ENCODE assay signal across 26 mouse cellular contexts in genomic region chr15:25645862-25646261, GRCm38 (mm10). TPM values are rescaled to one million over a fixed set of nuclear protein-coding genes. Genes with fewer than 3 reads are reported as not detected.
DNase-seq lines count a peak whose midpoint lies in the region; ATAC-seq and TF ChIP-seq lines count a peak whose summit lies in the region.
"Had no signal": no experiment of that assay in that cellular context is flagged by ENCODE, and none has a peak within 500 bp of the region (broad histone marks: within the 10 kb centered on the region; RNA-seq: fewer than 3 reads in every experiment).

No protein-coding gene starts in this region.

- no peaks in the 10 kb centered on the region for H3K9me3 ChIP-seq in limb, embryonic 15.5 days
- 0 out of 2 replicates have a peak, but pooled peaks cover 2% of the 10 kb centered on the region for H3K9me3 ChIP-seq in limb, embryonic 10.5 days (replicated peaks)
- 0 out of 2 replicates have a peak, but pooled peaks cover 3% of the 10 kb centered on the region for H3K9me3 ChIP-seq in midbrain, embryonic 10.5 days (replicated peaks)
- H3K9me3 ChIP-seq: hindbrain, embryonic 10.5 days; intestine, embryonic 15.5 days; neural tube, embryonic 12.5 days had no signal

- peaks cover 100% of the 10 kb centered on the region for H3K79me2 ChIP-seq in C2C12 (ENCODE audit: control insufficient read depth, insufficient read depth)

- H3K79me3 ChIP-seq in C2C12 (ENCODE audit: low read depth) = peaks cover 98% of the 10 kb centered on the region

- no peak overlapping the region for H3K4me2 ChIP-seq in limb, embryonic 15.5 days
- H3K4me2 ChIP-seq: forebrain, embryonic 13.5 days; heart, embryonic 11.5 days; intestine, embryonic 15.5 days; midbrain, embryonic 13.5 days; neural tube, embryonic 12.5 days had no signal

- ATAC-seq in limb, embryonic 15.5 days (ENCODE audit: insufficient number of reproducible peaks, low FRiP score, low TSS enrichment, low read depth) = no peak
- ATAC-seq: forebrain, embryonic 13.5 days; hindbrain, embryonic 16.5 days; intestine, embryonic 15.5 days; midbrain, embryonic 13.5 days had no signal

- H3K36me3 ChIP-seq in limb, embryonic 15.5 days = no peaks in the 10 kb centered on the region
- peaks cover 21% of the 10 kb centered on the region for H3K36me3 ChIP-seq in limb, embryonic 10.5 days
- peaks cover 25% of the 10 kb centered on the region for H3K36me3 ChIP-seq in C2C12 (ENCODE audit: control insufficient read depth, insufficient read depth)
- H3K36me3 ChIP-seq in midbrain, embryonic 10.5 days = 0 out of 2 replicates have a peak, but pooled peaks cover 4% of the 10 kb centered on the region
- H3K36me3 ChIP-seq: intestine, embryonic 15.5 days; midbrain, embryonic 13.5 days; neural tube, embryonic 12.5 days had no signal

- H3K9ac ChIP-seq in limb, embryonic 15.5 days = no peak overlapping the region
- H3K9ac ChIP-seq: forebrain, embryonic 13.5 days; intestine, embryonic 15.5 days; liver, embryonic 14.5 days; midbrain, embryonic 13.5 days; neural tube, embryonic 12.5 days had no signal

- DNase-seq in gastrocnemius, adult 2 months = no peak
- DNase-seq in gastrocnemius, adult 8-10 months (ENCODE audit: low spot score in 2 of 2) = no peak
- no peak for DNase-seq in limb, embryonic 10.5 days (ENCODE audit: low spot score)
- DNase-seq in cerebellum, postnatal 36 days = no peak
- no peak for DNase-seq in midbrain, embryonic 10.5 days (ENCODE audit: low spot score)
- DNase-seq: adrenal gland, postnatal 14 days; B cell, adult 2 months; cerebellum, adult 8-10 months; kidney, postnatal 14 days; layer of hippocampus, postnatal 36 days; lung, postnatal 14 days; right cerebral cortex, postnatal 25 days; thymus, postnatal 25 days had no signal

- TF ChIP-seq CTCF in gastrocnemius, adult 2 months (IDR thresholded peaks at IDR 0.05) = no peak
- no peak for TF ChIP-seq CTCF in C2C12 (IDR thresholded peaks at IDR 0.05; ENCODE audit: control insufficient read depth, insufficient read depth, insufficient read length)
- TF ChIP-seq CTCF in embryonic fibroblast, embryonic 13.5 days (IDR thresholded peaks at IDR 0.05; ENCODE audit: borderline replicate concordance, insufficient read depth, low read length) = no peak

- peaks cover 47% of the 10 kb centered on the region for H3K4me1 ChIP-seq in limb, embryonic 15.5 days
- peaks cover 49% of the 10 kb centered on the region for H3K4me1 ChIP-seq in limb, embryonic 10.5 days
- peaks cover 27% of the 10 kb centered on the region for H3K4me1 ChIP-seq in embryonic fibroblast, embryonic 13.5 days (ENCODE audit: control insufficient read depth, insufficient read depth, low read length)
- H3K4me1 ChIP-seq in midbrain, embryonic 10.5 days = peaks cover 17% of the 10 kb centered on the region

- intact Hi-C loops in gastrocnemius, adult 2 months (cut with DNase I) = no loop called here

- TF ChIP-seq POLR2A in embryonic fibroblast, embryonic 13.5 days (IDR thresholded peaks at IDR 0.05; ENCODE audit: low read depth, low read length) = no peak

- no peak overlapping the region for H3K27ac ChIP-seq in gastrocnemius, adult 2 months
- H3K27ac ChIP-seq in limb, embryonic 15.5 days = peak overlapping the region; percentile 22; the same call in 1 of the 2 replicates
- no peak overlapping the region; the same call in 1 of the 2 replicates for H3K27ac ChIP-seq in limb, embryonic 10.5 days
- peak overlapping the region; percentile 79 for H3K27ac ChIP-seq in embryonic fibroblast, embryonic 13.5 days (ENCODE audit: insufficient read depth, low read length)
- H3K27ac ChIP-seq in midbrain, embryonic 10.5 days (replicated peaks) = no peak overlapping the region
- H3K27ac ChIP-seq: forebrain, embryonic 13.5 days; hindbrain, embryonic 10.5 days; intestine, embryonic 15.5 days; layer of hippocampus, adult 2 months; liver, embryonic 14.5 days; midbrain, embryonic 13.5 days; neural tube, embryonic 12.5 days had no signal

- 55% methylated on average over 4 of the region's 4 CpGs for WGBS in limb, embryonic 15.5 days
- 93% methylated on average over 4 of the region's 4 CpGs for WGBS in limb, embryonic 10.5 days
- WGBS in midbrain, embryonic 10.5 days = 89% methylated on average over 4 of the region's 4 CpGs

- peak overlapping the region; percentile 26; the same call in 1 of the 2 replicates for H3K4me3 ChIP-seq in gastrocnemius, adult 2 months
- no peak overlapping the region for H3K4me3 ChIP-seq in limb, embryonic 15.5 days
- no peak overlapping the region for H3K4me3 ChIP-seq in limb, embryonic 10.5 days
- H3K4me3 ChIP-seq in C2C12 (ENCODE audit: insufficient read depth, poor library complexity, severe bottlenecking) = no peak overlapping the region
- H3K4me3 ChIP-seq in embryonic fibroblast, embryonic 13.5 days (ENCODE audit: insufficient read depth, low read length) = no peak overlapping the region
- H3K4me3 ChIP-seq in midbrain, embryonic 10.5 days = no peak overlapping the region
- H3K4me3 ChIP-seq: forebrain, embryonic 13.5 days; hindbrain, embryonic 10.5 days; intestine, embryonic 15.5 days; layer of hippocampus, adult 2 months; midbrain, embryonic 13.5 days; neural tube, embryonic 12.5 days had no signal

- H3ac ChIP-seq in C2C12 (ENCODE audit: control insufficient read depth, insufficient read length, low read depth) = no peak overlapping the region

- H3K27me3 ChIP-seq in limb, embryonic 15.5 days = no peaks in the 10 kb centered on the region
- H3K27me3 ChIP-seq in limb, embryonic 10.5 days (ENCODE audit: low read depth, poor library complexity, severe bottlenecking) = no peaks in the 10 kb centered on the region
- no peaks in the 10 kb centered on the region for H3K27me3 ChIP-seq in C2C12 (ENCODE audit: control insufficient read depth, insufficient read depth, insufficient read length)
- H3K27me3 ChIP-seq in midbrain, embryonic 10.5 days (ENCODE audit: low read depth, poor library complexity, severe bottlenecking) = no peaks in the 10 kb centered on the region
- H3K27me3 ChIP-seq: intestine, embryonic 15.5 days; midbrain, embryonic 13.5 days; neural tube, embryonic 12.5 days had no signal

TF ChIP-seq in C2C12, 6 proteins besides CTCF, POLR2A, EP300 and RAD21:
- TF ChIP-seq MYOD1 (IDR thresholded peaks at IDR 0.05; ENCODE audit: control insufficient read depth, insufficient read length, low read depth) (peak; percentile 67), USF1 (IDR thresholded peaks at IDR 0.05; ENCODE audit: low read depth) (no peak), CEBPB (IDR thresholded peaks at IDR 0.05; ENCODE audit: low read depth) (peak; percentile 80), FOSL1 (IDR thresholded peaks at IDR 0.05; ENCODE audit: insufficient read depth, low read length, poor library complexity, severe bottlenecking) (no peak), MAX (IDR thresholded peaks at IDR 0.05) (no peak)

RNA-seq across cellular contexts. Expression of gene Myo10, which starts 23.5 kb away (rescaled TPM):
- 10 to 100 TPM; 56.1 to 62.0 TPM for total RNA-seq in gastrocnemius, adult 2 months (2021)
- total RNA-seq in gastrocnemius, adult 8-10 months (2022) = 10 to 100 TPM; 50.1 to 61.3 (median 55.3) TPM
- 28.4 and 28.6 TPM in 2 replicates for polyA plus RNA-seq in limb, embryonic 15.5 days (2015; fragmentation: Nextera tagmentation; extraction: Ambion mirVana)
- polyA plus RNA-seq in limb, embryonic 10.5 days (2016; fragmentation: Nextera tagmentation; extraction: Ambion mirVana) = 38.5 and 47.2 TPM in 2 replicates
- 89.8 TPM for polyA plus RNA-seq in C2C12 (2012; fragmentation: generic; extraction: Trizol)
- 47.8 and 49.9 TPM in 2 replicates for polyA plus RNA-seq in embryonic fibroblast, embryonic 13.5 days (2011; ENCODE audit: insufficient read length, low read depth, missing spikeins)
- 74.7 and 86.0 TPM in 2 replicates for polyA plus RNA-seq in midbrain, embryonic 10.5 days (2016; fragmentation: Nextera tagmentation; extraction: Ambion mirVana)
- total RNA-seq: MEL had no signal

Comparison
In these comparisons a context has a peak if more than half of its experiments do, and no peak if none do; other contexts are left out.
1. H3K27ac ChIP-seq: peak in limb, embryonic 15.5 days (single experiment) and embryonic fibroblast, embryonic 13.5 days (single experiment); none in gastrocnemius, adult 2 months (single experiment), limb, embryonic 10.5 days (single experiment) and midbrain, embryonic 10.5 days (single experiment).